Mouse (Mus musculus): ENCODE data around the gene Mto1.
"Not testable (repeated sequence)": the region's sequence is repeated elsewhere in the genome, so short reads cannot be mapped to it uniquely, and the experiment has no call there.

GRCm38 (mm10) chr9:78517237-78517636, 69.2 kb downstream of the Mto1 start:
- TF ChIP-seq CTCF (IDR thresholded peaks at IDR 0.05; ENCODE audit: borderline replicate concordance, extremely low read depth, insufficient read depth, insufficient read length); POLR2A (IDR thresholded peaks at IDR 0.05; ENCODE audit: borderline replicate concordance, extremely low read depth, insufficient read depth, insufficient read length, poor library complexity, severe bottlenecking): not testable (repeated sequence)
